Mouse (Mus musculus): ENCODE measurements around the gene Disp3.

Disp3 gene

DNA sequence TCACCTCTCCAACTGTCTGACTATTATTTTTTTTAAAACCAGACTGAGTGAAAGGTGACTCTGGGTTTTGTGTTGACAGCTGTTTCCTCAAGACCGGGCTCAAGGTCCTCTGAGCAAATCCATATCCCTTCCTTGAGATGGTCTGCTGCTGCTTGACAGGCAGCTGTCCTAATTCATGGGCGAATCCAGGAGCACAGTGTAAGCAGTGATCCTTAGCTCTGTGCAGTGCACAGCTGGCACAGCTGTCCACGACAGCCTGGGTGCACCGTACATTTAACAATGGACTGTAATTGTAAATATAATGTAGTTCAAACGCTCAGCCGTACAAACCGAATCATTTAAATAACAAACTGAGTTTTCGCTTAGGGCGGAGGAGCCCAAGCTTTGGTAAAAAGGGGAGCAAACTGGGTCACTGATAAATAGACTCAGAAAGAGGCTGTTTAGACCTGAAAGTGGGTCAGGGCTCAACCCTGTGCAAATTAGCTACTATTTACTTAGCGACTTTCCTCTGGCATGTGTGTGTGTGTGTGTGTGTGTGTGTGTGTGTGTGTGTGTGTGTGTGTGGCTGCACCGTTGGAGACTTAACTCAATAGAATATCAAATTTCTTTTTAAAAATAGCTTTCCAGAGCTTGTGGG lies 72.4 kb downstream of the Disp3 start:
- no peak for DNase-seq (ENCODE audit: low spot score in 2 of 2)

DNA sequence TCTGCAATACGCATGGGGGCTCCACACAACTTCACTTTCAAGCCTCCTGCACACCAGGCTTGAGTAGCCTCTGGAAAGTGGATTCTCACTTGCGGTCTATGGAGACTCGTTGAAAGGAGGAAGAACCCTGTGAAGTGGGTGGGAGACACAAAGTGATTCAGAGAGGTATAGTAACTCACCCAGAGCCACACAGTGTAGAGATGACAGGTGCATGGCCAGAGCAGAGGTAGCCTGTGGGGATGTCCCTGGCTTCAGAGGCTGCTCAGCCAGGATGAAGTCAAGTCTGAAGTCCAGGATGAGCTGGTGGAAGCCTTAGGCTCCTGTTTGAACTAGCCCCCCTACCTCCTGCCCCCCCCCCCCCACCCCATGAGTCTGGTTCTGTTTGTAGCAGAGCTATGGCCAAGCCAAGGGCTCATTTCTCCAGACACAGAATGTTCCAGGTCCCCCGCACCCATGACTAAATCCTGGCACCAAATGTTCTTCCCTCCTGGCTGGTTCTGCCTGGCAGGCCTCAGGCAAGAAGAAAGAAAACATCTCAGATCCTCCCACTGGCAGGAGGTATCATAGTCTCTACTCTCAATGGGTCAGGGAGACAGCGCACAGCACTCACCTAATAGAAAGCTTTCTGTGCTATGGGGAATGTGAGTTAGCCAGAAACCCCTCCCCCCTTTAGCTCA lies 73.2 kb downstream of the Disp3 start:
- DNase-seq (ENCODE audit: low spot score in 2 of 2), result no peak

DNA sequence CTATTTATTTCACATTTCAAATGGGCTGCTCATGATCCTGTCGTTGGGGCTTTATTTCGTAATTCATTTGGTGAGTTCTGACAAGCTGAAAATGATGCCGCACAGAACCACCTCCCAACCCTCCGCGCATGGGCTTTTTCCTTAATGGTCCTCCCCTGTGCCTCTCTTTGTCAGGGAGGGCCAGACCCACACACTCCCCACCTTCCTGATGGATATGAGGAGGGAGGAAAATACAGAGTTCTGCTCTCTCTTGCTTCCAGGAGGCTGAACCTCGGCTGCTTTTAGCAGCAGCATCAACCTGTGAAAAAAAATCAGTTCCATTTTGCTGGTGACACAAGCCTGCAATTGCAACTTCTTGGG lies 82.9 kb downstream of the Disp3 start:
- no peak for DNase-seq (ENCODE audit: low spot score in 2 of 2)

DNA sequence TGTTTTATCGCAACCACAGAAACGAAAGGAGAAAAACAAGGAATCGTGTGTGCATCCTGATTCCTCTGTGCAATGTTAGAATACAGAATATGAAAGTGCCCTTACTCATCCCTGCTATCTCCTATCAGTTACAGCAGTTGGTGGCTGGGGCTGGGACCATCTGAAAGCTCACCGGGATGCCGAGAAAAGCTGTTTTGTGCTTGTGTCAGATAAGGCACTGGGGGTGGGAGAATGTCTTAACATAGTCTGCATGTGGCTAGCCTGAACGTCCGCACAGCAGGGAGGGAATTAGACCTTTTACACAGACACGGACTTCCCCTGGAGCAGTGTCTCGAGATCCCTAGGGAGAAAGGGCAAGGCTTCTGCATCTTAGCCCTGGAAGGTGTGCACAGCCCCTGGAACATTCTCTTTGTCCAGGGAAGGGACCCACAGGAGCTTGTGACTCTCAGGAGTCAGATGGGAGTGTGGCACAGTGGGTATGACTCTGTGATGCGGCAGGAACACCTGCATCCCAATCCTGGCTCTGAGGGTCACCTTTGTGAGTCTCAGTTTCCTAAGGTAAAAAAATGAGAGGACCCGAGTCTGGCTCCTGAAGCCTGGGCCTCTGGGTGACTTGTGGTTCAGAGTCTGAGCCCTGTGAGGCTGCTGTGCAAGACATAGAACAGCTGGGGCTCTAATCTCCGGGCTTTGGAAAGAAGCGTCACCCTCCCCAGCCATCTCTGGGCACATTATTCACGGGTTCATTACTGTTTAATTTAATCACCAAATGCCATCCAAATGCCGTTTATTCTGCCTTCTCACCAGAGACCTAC lies 83.5 kb downstream of the Disp3 start:
- no peak for DNase-seq (ENCODE audit: low spot score in 2 of 2)

DNA sequence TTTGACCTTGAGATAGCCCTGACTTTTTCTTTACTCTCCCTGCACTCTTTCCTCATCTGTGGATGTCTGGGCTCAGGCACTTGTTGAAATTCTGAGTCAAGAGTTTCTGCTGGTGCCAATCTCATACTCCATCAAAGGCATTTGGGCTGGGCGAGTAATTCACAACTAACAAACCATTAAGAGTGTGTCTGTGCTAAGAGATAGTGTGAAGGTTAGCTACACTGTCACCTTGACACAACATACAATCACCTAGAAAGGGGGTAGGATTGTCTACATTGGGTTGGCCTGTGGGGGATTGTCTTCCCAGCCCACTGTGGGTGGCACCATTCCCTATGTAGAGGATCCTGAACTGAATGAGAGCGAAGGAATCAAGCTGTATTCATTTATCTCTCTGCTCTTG lies 84.2 kb downstream of the Disp3 start:
- DNase-seq (ENCODE audit: low spot score in 2 of 2), result no peak

DNA sequence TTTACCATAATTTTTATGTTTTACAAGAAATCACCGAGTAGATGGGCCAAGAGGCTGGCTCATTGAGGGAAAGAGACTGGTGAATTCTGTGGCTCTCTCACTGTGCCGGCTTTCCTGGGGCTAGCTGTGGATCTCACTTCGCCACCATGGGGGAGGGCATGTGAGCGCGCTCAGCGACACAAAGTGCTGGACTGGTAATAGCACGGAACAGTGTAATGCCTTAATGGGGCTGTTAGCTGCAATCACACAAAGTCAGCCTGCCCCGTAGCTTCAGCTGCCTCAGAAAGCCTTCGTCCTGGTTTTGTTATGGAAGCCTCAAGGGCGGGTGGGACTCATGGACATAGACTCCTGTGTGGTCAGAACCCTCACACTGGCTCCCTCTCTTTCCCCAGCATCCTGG lies 89.0 kb downstream of the Disp3 start:
- DNase-seq (ENCODE audit: low spot score in 2 of 2), result no peak

DNA sequence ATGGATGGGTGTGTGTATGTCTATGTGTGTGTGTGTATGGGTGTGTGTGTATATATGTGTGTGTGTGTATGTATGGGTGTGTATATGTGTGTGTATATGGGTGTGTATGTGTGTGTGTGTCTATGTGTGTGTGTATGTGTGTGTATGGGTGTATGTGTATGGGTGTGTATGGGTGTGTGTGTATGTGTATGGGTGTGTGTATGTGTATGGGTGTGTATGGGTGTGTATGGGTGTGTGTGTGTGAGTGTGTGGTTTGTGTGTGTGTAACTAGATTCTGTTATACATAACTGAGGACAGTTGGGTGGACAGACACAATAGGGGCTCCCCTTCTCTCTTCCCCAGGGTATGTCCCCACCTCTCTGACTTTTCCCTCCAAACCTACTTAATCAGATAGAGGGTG lies 93.4 kb downstream of the Disp3 start:
- DNase-seq (ENCODE audit: low spot score in 2 of 2), result no peak

DNA sequence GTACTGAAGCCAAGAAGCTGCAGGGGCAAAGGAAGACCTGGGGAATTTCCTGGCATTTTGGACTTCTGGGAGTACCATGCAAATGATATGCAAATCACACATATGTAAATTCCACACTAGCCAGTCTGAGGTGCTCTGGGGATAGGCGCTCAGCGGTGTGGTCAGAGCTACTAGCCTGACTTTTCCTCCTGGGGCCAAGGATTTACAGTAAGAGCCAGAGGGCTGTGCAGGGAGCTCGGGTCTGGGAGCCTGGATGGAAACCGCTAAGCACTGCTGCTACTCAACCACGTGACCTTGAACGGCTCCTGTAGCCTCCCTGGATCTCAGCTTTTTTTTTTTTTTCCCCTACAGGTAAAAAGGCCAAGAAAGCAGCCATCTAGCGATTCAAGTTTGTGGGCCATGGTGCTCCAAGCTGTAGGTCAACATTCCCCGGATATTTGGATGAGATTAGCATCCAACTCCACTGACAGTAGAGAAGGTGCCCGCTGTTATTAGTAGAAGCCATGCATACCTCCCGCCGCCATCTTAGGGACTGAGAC lies 95.0 kb downstream of the Disp3 start:
- no peak for DNase-seq (ENCODE audit: low spot score in 2 of 2)

Data from urinary bladder, postnatal 36 days (tissue).